Mouse (Mus musculus): ENCODE results near the gene Susd4. TPM values are rescaled to one million over a fixed set of nuclear protein-coding genes. Genes with fewer than 3 reads are reported as not detected.
A peak's percentile ranks its signal among the peaks of the same experiment; 100 is the strongest.

Gene Susd4
- polyA plus RNA-seq, 1 experiment from 2014 or later = 22.1 TPM

- 92% methylated on average over 1 of the region's 1 CpGs for WGBS
- peaks cover 15% of the 10 kb centered on the region; the same call in 1 of the 2 replicates for H3K27me3 ChIP-seq
- H3K4me2 ChIP-seq = no peak overlapping the region
- H3K4me3 ChIP-seq = no peak overlapping the region
- H3K36me3 ChIP-seq (ENCODE audit: poor library complexity, severe bottlenecking) = no peaks in the 10 kb centered on the region
- H3K9ac ChIP-seq = no peak overlapping the region
- no peak for ATAC-seq
- no peak overlapping the region for H3K27ac ChIP-seq
- no peaks in the 10 kb centered on the region for H3K9me3 ChIP-seq (replicated peaks)
- peaks cover 4% of the 10 kb centered on the region; the same call in 1 of the 2 replicates for H3K4me1 ChIP-seq
Measured at GRCm38 (mm10) chr1:182758783-182759182, 4.9 kb upstream of the Susd4 start.

GRCm38 (mm10) chr1:182763191-182763715 is 407 bp upstream of the Susd4 start:
- no peak overlapping the region for H3K27ac ChIP-seq
- peak overlapping the region; percentile 76 for H3K9ac ChIP-seq
- H3K4me3 ChIP-seq = peak overlapping the region; percentile 61
- peaks cover 18% of the 10 kb centered on the region; the same call in 1 of the 2 replicates for H3K27me3 ChIP-seq
- H3K4me2 ChIP-seq = peak overlapping the region; percentile 89
- H3K9me3 ChIP-seq (replicated peaks) = no peaks in the 10 kb centered on the region
- peaks cover 18% of the 10 kb centered on the region for H3K4me1 ChIP-seq
- 5% methylated on average over 17 of the region's 17 CpGs for WGBS
- no peak for ATAC-seq
- no peaks in the 10 kb centered on the region for H3K36me3 ChIP-seq (ENCODE audit: poor library complexity, severe bottlenecking)

- Histone ChIP-seq H3K9ac (peak overlapping the region; percentile 76), H3K4me2 (peak overlapping the region; percentile 89), H3K27ac (peak overlapping the region; percentile 73), H3K36me3 (ENCODE audit: poor library complexity, severe bottlenecking) (no peaks in the 10 kb centered on the region), H3K9me3 (replicated peaks) (no peaks in the 10 kb centered on the region), H3K4me1 (peaks cover 18% of the 10 kb centered on the region), H3K27me3 (peaks cover 18% of the 10 kb centered on the region; the same call in 1 of the 2 replicates), H3K4me3 (peak overlapping the region; percentile 61)
- 1% methylated on average over 27 of the region's 27 CpGs for WGBS
- peak; percentile 75 for ATAC-seq
Measured at GRCm38 (mm10) chr1:182764541-182765281, 1.1 kb downstream of the Susd4 start.

- ATAC-seq = no peak
- no peaks in the 10 kb centered on the region for H3K9me3 ChIP-seq (replicated peaks)
- 86% methylated on average over 7 of the region's 7 CpGs for WGBS
Measured at GRCm38 (mm10) chr1:182775576-182775975, 11.9 kb downstream of the Susd4 start.

GRCm38 (mm10) chr1:182776749-182777410 is 13.2 kb downstream of the Susd4 start:
- Histone ChIP-seq H3K27ac (no peak overlapping the region), H3K4me3 (no peak overlapping the region), H3K9ac (no peak overlapping the region), H3K4me2 (no peak overlapping the region), H3K4me1 (no peaks in the 10 kb centered on the region), H3K36me3 (ENCODE audit: poor library complexity, severe bottlenecking) (no peaks in the 10 kb centered on the region), H3K9me3 (replicated peaks) (no peaks in the 10 kb centered on the region), H3K27me3 (no peaks in the 10 kb centered on the region)
- no peak for ATAC-seq
- WGBS = 89% methylated on average over 10 of the region's 10 CpGs

More at GRCm38 (mm10) chr1:182775576-182775975, 11.9 kb downstream of the Susd4 start:
- Histone ChIP-seq H3K9ac (no peak overlapping the region), H3K36me3 (ENCODE audit: poor library complexity, severe bottlenecking) (no peaks in the 10 kb centered on the region), H3K4me2 (no peak overlapping the region), H3K27me3 (no peaks in the 10 kb centered on the region), H3K4me1 (no peaks in the 10 kb centered on the region), H3K27ac (no peak overlapping the region), H3K4me3 (no peak overlapping the region)

GRCm38 (mm10) chr1:182778225-182778624 is 14.6 kb downstream of the Susd4 start:
- no peaks in the 10 kb centered on the region for H3K9me3 ChIP-seq (replicated peaks)
- H3K27me3 ChIP-seq = no peaks in the 10 kb centered on the region
- no peak overlapping the region for H3K4me2 ChIP-seq
- 82% methylated on average over 13 of the region's 13 CpGs for WGBS
- no peak overlapping the region for H3K4me3 ChIP-seq
- ATAC-seq = no peak
- H3K9ac ChIP-seq = no peak overlapping the region
- no peak overlapping the region for H3K27ac ChIP-seq
- no peaks in the 10 kb centered on the region for H3K4me1 ChIP-seq
- H3K36me3 ChIP-seq (ENCODE audit: poor library complexity, severe bottlenecking) = no peaks in the 10 kb centered on the region

GRCm38 (mm10) chr1:182779024-182779520 is 15.4 kb downstream of the Susd4 start:
- H3K9ac ChIP-seq = no peak overlapping the region
- no peak overlapping the region for H3K27ac ChIP-seq
- 92% methylated on average over 6 of the region's 6 CpGs for WGBS
- no peaks in the 10 kb centered on the region for H3K36me3 ChIP-seq (ENCODE audit: poor library complexity, severe bottlenecking)
- no peak for ATAC-seq
- no peaks in the 10 kb centered on the region for H3K9me3 ChIP-seq (replicated peaks)
- H3K4me2 ChIP-seq = no peak overlapping the region
- no peaks in the 10 kb centered on the region for H3K4me1 ChIP-seq
- no peak overlapping the region for H3K4me3 ChIP-seq
- H3K27me3 ChIP-seq = no peaks in the 10 kb centered on the region

- Histone ChIP-seq H3K36me3 (ENCODE audit: poor library complexity, severe bottlenecking) (no peaks in the 10 kb centered on the region), H3K27me3 (no peaks in the 10 kb centered on the region), H3K9me3 (replicated peaks) (no peaks in the 10 kb centered on the region), H3K27ac (no peak overlapping the region), H3K4me2 (no peak overlapping the region), H3K4me1 (no peaks in the 10 kb centered on the region), H3K4me3 (no peak overlapping the region), H3K9ac (no peak overlapping the region)
- ATAC-seq = no peak
- 88% methylated on average over 7 of the region's 7 CpGs for WGBS
Measured at GRCm38 (mm10) chr1:182783774-182784173, 20.1 kb downstream of the Susd4 start.

GRCm38 (mm10) chr1:182784784-182785183 is 21.1 kb downstream of the Susd4 start:
- 91% methylated on average over 3 of the region's 3 CpGs for WGBS

GRCm38 (mm10) chr1:182785504-182785903 is 21.8 kb downstream of the Susd4 start:
- ATAC-seq = no peak

More at GRCm38 (mm10) chr1:182784784-182785183, 21.1 kb downstream of the Susd4 start:
- no peaks in the 10 kb centered on the region for H3K27me3 ChIP-seq
- H3K4me1 ChIP-seq = no peaks in the 10 kb centered on the region
- no peak overlapping the region for H3K27ac ChIP-seq
- no peaks in the 10 kb centered on the region for H3K36me3 ChIP-seq (ENCODE audit: poor library complexity, severe bottlenecking)
- H3K4me3 ChIP-seq = no peak overlapping the region
- no peaks in the 10 kb centered on the region for H3K9me3 ChIP-seq (replicated peaks)
- no peak overlapping the region for H3K9ac ChIP-seq
- H3K4me2 ChIP-seq = no peak overlapping the region
- no peak for ATAC-seq

GRCm38 (mm10) chr1:182787030-182787429 is 23.4 kb downstream of the Susd4 start:
- ATAC-seq = no peak
- 43% methylated on average over 7 of the region's 7 CpGs for WGBS
- 0 out of 2 replicates have a peak, but pooled peaks cover under 1% of the 10 kb centered on the region for H3K4me1 ChIP-seq
- no peaks in the 10 kb centered on the region for H3K9me3 ChIP-seq (replicated peaks)
- no peak overlapping the region for H3K4me2 ChIP-seq
- H3K27me3 ChIP-seq = no peaks in the 10 kb centered on the region
- H3K36me3 ChIP-seq (ENCODE audit: poor library complexity, severe bottlenecking) = no peaks in the 10 kb centered on the region
- no peak overlapping the region for H3K4me3 ChIP-seq
- H3K27ac ChIP-seq = no peak overlapping the region
- no peak overlapping the region for H3K9ac ChIP-seq

More at GRCm38 (mm10) chr1:182785504-182785903, 21.8 kb downstream of the Susd4 start:
- Histone ChIP-seq H3K9ac (no peak overlapping the region), H3K36me3 (ENCODE audit: poor library complexity, severe bottlenecking) (no peaks in the 10 kb centered on the region), H3K9me3 (replicated peaks) (no peaks in the 10 kb centered on the region), H3K27me3 (no peaks in the 10 kb centered on the region), H3K4me1 (no peaks in the 10 kb centered on the region), H3K4me3 (no peak overlapping the region), H3K27ac (no peak overlapping the region), H3K4me2 (no peak overlapping the region)
- 90% methylated on average over 5 of the region's 5 CpGs for WGBS

GRCm38 (mm10) chr1:182788896-182789295 is 25.2 kb downstream of the Susd4 start:
- Histone ChIP-seq H3K9me3 (replicated peaks) (no peaks in the 10 kb centered on the region), H3K4me2 (no peak overlapping the region), H3K4me3 (no peak overlapping the region), H3K4me1 (peaks cover 8% of the 10 kb centered on the region; the same call in 1 of the 2 replicates), H3K9ac (no peak overlapping the region), H3K27me3 (no peaks in the 10 kb centered on the region), H3K36me3 (ENCODE audit: poor library complexity, severe bottlenecking) (no peaks in the 10 kb centered on the region), H3K27ac (no peak overlapping the region)
- 74% methylated on average over 6 of the region's 6 CpGs for WGBS
- ATAC-seq = no peak

Measured in forebrain, embryonic 13.5 days (tissue).